Mouse (Mus musculus): ENCODE data around the gene Gm49340. TPM values are rescaled to one million over a fixed set of nuclear protein-coding genes. Genes with fewer than 3 reads are reported as not detected.

Gene Gm49340
- polyA plus RNA-seq (2012; ENCODE audit: low replicate concordance) = not detected in 2 replicates

GRCm38 (mm10) chr11:73329442-73329841, at the start of gene Gm49340, which contains the start of the genes Aspa and Spata22:
TSS of gene Gm49340 (plus strand) at chr11:73329741.
TSS of gene Aspa (minus strand) at chr11:73329596.
TSS of gene Spata22 (plus strand) at chr11:73329741.

GRCm38 (mm10) chr11:73350483-73350882, 20.9 kb downstream of the Gm49340 start, which contains the start of gene Olfr20:
TSS of gene Olfr20 (plus strand) at chr11:73350783.

GRCm38 (mm10) chr11:73370946-73371345, 41.4 kb downstream of the Gm49340 start, which contains the start of gene Olfr376:
TSS of gene Olfr376 (plus strand) at chr11:73371246.

DNA sequence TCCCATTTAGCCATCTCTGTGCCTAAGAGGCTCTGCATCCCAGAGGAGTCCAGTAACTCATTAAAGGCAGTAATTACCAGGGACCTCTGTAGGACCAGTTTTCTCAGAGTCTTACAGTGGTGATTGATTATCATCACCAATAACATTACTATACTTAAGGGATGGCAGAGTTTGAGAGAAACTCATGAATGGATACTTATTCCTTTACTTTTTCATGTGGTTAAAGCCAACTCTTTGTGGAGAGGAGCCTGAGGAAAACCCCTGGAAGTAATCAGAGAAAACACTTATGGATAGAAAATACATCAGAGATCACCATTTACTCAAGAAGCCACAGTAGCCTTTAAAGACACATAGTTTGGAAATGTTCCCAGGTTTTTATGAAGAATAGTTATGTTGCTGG, 70.0 kb downstream of the Gm49340 start, which contains the start of gene Olfr1:
Gene Olfr1 (minus strand): TSS at position 101 of the 400 bp plus-strand sequence.

Other genes starting within 250 kb of the Gm49340 start
- gene Itgae, start 239.2 kb upstream of the Gm49340 start, polyA plus RNA-seq (2012; ENCODE audit: low replicate concordance) = 0.41 and 1.4 TPM in 2 replicates
- 26.7 and 29.4 TPM in 2 replicates for gene Haspin, start 191.4 kb upstream of the Gm49340 start, polyA plus RNA-seq (2012; ENCODE audit: low replicate concordance)
- gene P2rx5, start 169.3 kb upstream of the Gm49340 start, polyA plus RNA-seq (2012; ENCODE audit: low replicate concordance) = not detected in 2 replicates
- gene Emc6, start 152.7 kb upstream of the Gm49340 start, polyA plus RNA-seq (2012; ENCODE audit: low replicate concordance) = 322 and 510 TPM in 2 replicates
- gene Tax1bp3, start 152.7 kb upstream of the Gm49340 start, polyA plus RNA-seq (2012; ENCODE audit: low replicate concordance) = 2.3 and 13.9 TPM in 2 replicates
- 1.7 and 5.4 TPM in 2 replicates for gene Ctns, start 130.7 kb upstream of the Gm49340 start, polyA plus RNA-seq (2012; ENCODE audit: low replicate concordance)
- 0.56 and 0.60 TPM in 2 replicates for gene Shpk, start 130.3 kb upstream of the Gm49340 start, polyA plus RNA-seq (2012; ENCODE audit: low replicate concordance)
- not detected in 2 replicates for gene Trpv1, start 95.4 kb upstream of the Gm49340 start, polyA plus RNA-seq (2012; ENCODE audit: low replicate concordance)
- not detected in 2 replicates for gene Trpv3, start 62.4 kb upstream of the Gm49340 start, polyA plus RNA-seq (2012; ENCODE audit: low replicate concordance)
- gene Aspa, start 145 bp upstream of the Gm49340 start, polyA plus RNA-seq (2012; ENCODE audit: low replicate concordance) = not detected in 2 replicates
- gene Spata22, start within 50 bp of the Gm49340 start, polyA plus RNA-seq (2012; ENCODE audit: low replicate concordance) = not detected in 2 replicates
- not detected in 2 replicates for gene Olfr20, start 21.0 kb downstream of the Gm49340 start, polyA plus RNA-seq (2012; ENCODE audit: low replicate concordance)
- gene Olfr376, start 41.5 kb downstream of the Gm49340 start, polyA plus RNA-seq (2012; ENCODE audit: low replicate concordance) = not detected in 2 replicates
- not detected in 2 replicates for gene Olfr1, start 69.9 kb downstream of the Gm49340 start, polyA plus RNA-seq (2012; ENCODE audit: low replicate concordance)
- gene Olfr378, start 98.7 kb downstream of the Gm49340 start, polyA plus RNA-seq (2012; ENCODE audit: low replicate concordance) = not detected in 2 replicates
- not detected in 2 replicates for gene Olfr380, start 127.8 kb downstream of the Gm49340 start, polyA plus RNA-seq (2012; ENCODE audit: low replicate concordance)
- not detected in 2 replicates for gene Olfr381, start 161.9 kb downstream of the Gm49340 start, polyA plus RNA-seq (2012; ENCODE audit: low replicate concordance)
- gene Olfr382, start 187.5 kb downstream of the Gm49340 start, polyA plus RNA-seq (2012; ENCODE audit: low replicate concordance) = not detected in 2 replicates

All from leukemia stem cell, adult 10-12 weeks (primary cell).